Mouse (Mus musculus) CH12.LX (cell line): ENCODE results near the gene Atp8b3. TPM values are rescaled to one million over a fixed set of nuclear protein-coding genes. Genes with fewer than 3 reads are reported as not detected.

Source experiments
- DNase-seq: peaks from one replicate; pipeline ENCODE4 v3.0.0-alpha.2; 2013; ENCODE audit errors: extremely low read depth
- H3K27ac ChIP-seq: 2 replicates; pipeline ENCODE4 v1.5.1; 2012; ENCODE audit warnings: low read depth, mild to moderate bottlenecking, control low read depth, moderate library complexity; ENCODE audit not compliant: insufficient read depth
- H3K27me3 ChIP-seq: replicated peaks from 2 replicates; pipeline ENCODE3; 2012; ENCODE audit warnings: inconsistent platforms
- H3K36me3 ChIP-seq, 2 experiments: replicated peaks in 1 of 2; 2 replicates each; pipeline versions ENCODE3 to v1.6.1; 2012; ENCODE audit warnings: inconsistent platforms in 1 of 2, low read length in 1 of 2, mild to moderate bottlenecking in 1 of 2, mixed read lengths in 1 of 2, moderate library complexity in 1 of 2; ENCODE audit not compliant: control insufficient read depth in 1 of 2, insufficient read depth in 1 of 2
- H3K4me1 ChIP-seq, 2 experiments: 2 replicates each; pipeline ENCODE4 v1.6.1; 2012; ENCODE audit warnings: inconsistent platforms in 1 of 2, moderate library complexity in 1 of 2; ENCODE audit not compliant: insufficient read depth in 2 of 2, control insufficient read depth in 1 of 2
- H3K4me2 ChIP-seq: 2 replicates; pipeline ENCODE4 v1.6.1; 2012; ENCODE audit warnings: low read depth, mild to moderate bottlenecking, control low read depth; ENCODE audit not compliant: poor library complexity, insufficient read depth, severe bottlenecking
- H3K4me3 ChIP-seq, 3 experiments: fragments of 150-350 bp in 1 of 3; sonication (generic) in 1 of 3; replicated peaks in 1 of 3; 2 replicates each; pipeline versions ENCODE3 to v1.5.1; 2011 to 2012; ENCODE audit warnings: low read depth in 2 of 3, low read length in 2 of 3, mild to moderate bottlenecking in 2 of 3, moderate library complexity in 2 of 3, control low read depth in 1 of 3, improper control_type of control experiment in 1 of 3, inconsistent platforms in 1 of 3, mixed read lengths in 1 of 3; ENCODE audit not compliant: poor library complexity in 1 of 3
- H3K79me2 ChIP-seq: replicated peaks from 2 replicates; pipeline ENCODE4 v1.6.1; 2012; ENCODE audit warnings: mild to moderate bottlenecking, moderate library complexity; ENCODE audit not compliant: control insufficient read depth, poor library complexity, insufficient read depth, severe bottlenecking; ENCODE audit errors: extremely low read depth
- H3K9ac ChIP-seq: 2 replicates; pipeline ENCODE4 v1.6.1; 2012; ENCODE audit warnings: low read depth, mild to moderate bottlenecking, control low read depth, moderate library complexity; ENCODE audit not compliant: insufficient read depth
- H3K9me3 ChIP-seq: replicated peaks from 2 replicates; pipeline ENCODE3; 2012; ENCODE audit warnings: low read length, inconsistent platforms, mixed read lengths
- BHLHE40 ChIP-seq: IDR thresholded peaks from 2 replicates; pipeline ENCODE4 v1.6.1; 2011; ENCODE audit warnings: mild to moderate bottlenecking, low read depth, low read length, improper control_type of control experiment
- CTCF ChIP-seq, 2 experiments: IDR thresholded peaks in 1 of 2; conservative IDR thresholded peaks in 1 of 2; 2 replicates each; pipeline ENCODE4 v1.5.1; 2011 to 2012; ENCODE audit warnings: low read depth in 2 of 2, low read length in 2 of 2, improper control_type of control experiment in 1 of 2, inconsistent platforms in 1 of 2, mild to moderate bottlenecking in 1 of 2, moderate library complexity in 1 of 2
- E2F4 ChIP-seq: IDR thresholded peaks from 2 replicates; pipeline ENCODE4 v1.6.1; 2011; ENCODE audit warnings: low read depth, low read length, improper control_type of control experiment; ENCODE audit not compliant: insufficient replicate concordance
- ELF1 ChIP-seq: IDR thresholded peaks from 2 replicates; pipeline ENCODE4 v1.6.1; 2014; ENCODE audit warnings: low read depth, mild to moderate bottlenecking, inconsistent platforms, low read length, improper control_type of control experiment
- ETS1 ChIP-seq: conservative IDR thresholded peaks from 2 replicates; pipeline ENCODE4 v1.6.1; 2012; ENCODE audit warnings: low read depth, mild to moderate bottlenecking, inconsistent platforms, low read length, improper control_type of control experiment, moderate library complexity
- GABPA ChIP-seq: IDR thresholded peaks from 2 replicates; pipeline ENCODE4 v1.6.1; 2012; ENCODE audit warnings: low read depth, low read length, improper control_type of control experiment, inconsistent platforms; ENCODE audit not compliant: insufficient replicate concordance
- HCFC1 ChIP-seq: IDR thresholded peaks from 2 replicates; pipeline ENCODE4 v1.6.1; 2012; ENCODE audit warnings: low read depth, mild to moderate bottlenecking, inconsistent platforms, low read length, improper control_type of control experiment
- JUN ChIP-seq: IDR thresholded peaks from 2 replicates; pipeline ENCODE4 v1.6.1; 2011; ENCODE audit warnings: low read depth, mild to moderate bottlenecking, low read length, improper control_type of control experiment, moderate library complexity; ENCODE audit not compliant: insufficient read depth
- MAFK ChIP-seq: IDR thresholded peaks from 2 replicates; pipeline ENCODE4 v1.6.1; 2011; ENCODE audit warnings: low read length, improper control_type of control experiment; ENCODE audit not compliant: insufficient replicate concordance
- MEF2A ChIP-seq: IDR thresholded peaks from 2 replicates; pipeline ENCODE4 v1.6.1; 2014; ENCODE audit warnings: low read depth, mild to moderate bottlenecking, inconsistent platforms, low read length, improper control_type of control experiment, borderline replicate concordance
- MXI1 ChIP-seq: IDR thresholded peaks from 2 replicates; pipeline ENCODE4 v1.6.1; 2011; ENCODE audit warnings: mild to moderate bottlenecking, low read depth, low read length, improper control_type of control experiment
- MYC ChIP-seq: IDR thresholded peaks from 2 replicates; pipeline ENCODE4 v1.6.1; 2011; ENCODE audit warnings: low read depth, mild to moderate bottlenecking, improper control_type of control experiment, low read length
- NELFE ChIP-seq: IDR thresholded peaks from 2 replicates; pipeline ENCODE4 v1.6.1; 2011; ENCODE audit warnings: low read depth, low read length, improper control_type of control experiment
- PAX5 ChIP-seq: IDR thresholded peaks from 2 replicates; pipeline ENCODE4 v1.6.1; 2012; ENCODE audit warnings: low read length, inconsistent platforms, mixed read lengths
- POLR2A ChIP-seq: IDR thresholded peaks from 2 replicates; pipeline ENCODE4 v1.6.1; 2011; ENCODE audit warnings: low read depth, mild to moderate bottlenecking, improper control_type of control experiment, low read length
- POLR2AphosphoS2 ChIP-seq: IDR thresholded peaks from 2 replicates; pipeline ENCODE4 v1.6.1; 2011; ENCODE audit warnings: low read depth, low read length, improper control_type of control experiment
- RAD21 ChIP-seq: IDR thresholded peaks from 2 replicates; pipeline ENCODE4 v1.6.1; 2011; ENCODE audit warnings: low read depth, mild to moderate bottlenecking, low read length, improper control_type of control experiment, moderate library complexity
- SMC3 ChIP-seq: IDR thresholded peaks from 2 replicates; pipeline ENCODE4 v1.6.1; 2011; ENCODE audit warnings: low read depth, low read length, improper control_type of control experiment
- TCF12 ChIP-seq: IDR thresholded peaks from 2 replicates; pipeline ENCODE4 v1.6.1; 2014; ENCODE audit warnings: low read depth, mild to moderate bottlenecking, inconsistent platforms, low read length, improper control_type of control experiment
- USF1 ChIP-seq: IDR thresholded peaks from 2 replicates; pipeline ENCODE4 v1.6.1; 2014; ENCODE audit warnings: low read depth, mild to moderate bottlenecking, inconsistent platforms, low read length, improper control_type of control experiment
- ZKSCAN1 ChIP-seq: IDR thresholded peaks from 2 replicates; pipeline ENCODE4 v1.6.1; 2012; ENCODE audit warnings: low read depth, inconsistent platforms, low read length, improper control_type of control experiment, borderline replicate concordance
- ZNF384 ChIP-seq: IDR thresholded peaks from 2 replicates; pipeline ENCODE4 v1.6.1; 2012; ENCODE audit warnings: low read depth, low read length, improper control_type of control experiment, inconsistent platforms
- dilution Hi-C: fragments of 300-500 bp; cut with MboI; formaldehyde crosslinking; loops from 2 replicates; pipeline ENCODE4 v1.14.3; 2020; ENCODE audit warnings: low sequenced_read_pairs; ENCODE audit not compliant: extremely low pct_unique_long_range_greater_than_20kb, extremely low pct_ligation_motif_present
- in situ Hi-C: fragments of 300-500 bp; cut with MboI; formaldehyde crosslinking; loops from 3 replicates; pipeline ENCODE4 v1.14.3; 2019; ENCODE audit warnings: low sequenced_read_pairs, low pct_ligation_motif_present, low pct_unique_long_range_greater_than_20kb, mixed read lengths
- polyA plus RNA-seq: library from polyadenylated mRNA; unstranded; fragments of >175 nt; gene quantifications from 2 replicates; pipeline ENCODE4 v1.2.1, GENCODE M21; 2012; ENCODE audit warnings: low read depth; ENCODE audit not compliant: insufficient read length
- total RNA-seq, 2 experiments: library from RNA; depleted of rRNA; stranded (reverse); fragments of 300-350 nt in 1 of 2; fragments of >200 nt in 1 of 2; gene quantifications; 2 replicates each; pipeline ENCODE4 v1.2.3; 2012 to 2014

Gene Atp8b3
- total and polyA plus RNA-seq, 3 experiments: 0.08 to 0.27 (median 0.21) TPM

DNA sequence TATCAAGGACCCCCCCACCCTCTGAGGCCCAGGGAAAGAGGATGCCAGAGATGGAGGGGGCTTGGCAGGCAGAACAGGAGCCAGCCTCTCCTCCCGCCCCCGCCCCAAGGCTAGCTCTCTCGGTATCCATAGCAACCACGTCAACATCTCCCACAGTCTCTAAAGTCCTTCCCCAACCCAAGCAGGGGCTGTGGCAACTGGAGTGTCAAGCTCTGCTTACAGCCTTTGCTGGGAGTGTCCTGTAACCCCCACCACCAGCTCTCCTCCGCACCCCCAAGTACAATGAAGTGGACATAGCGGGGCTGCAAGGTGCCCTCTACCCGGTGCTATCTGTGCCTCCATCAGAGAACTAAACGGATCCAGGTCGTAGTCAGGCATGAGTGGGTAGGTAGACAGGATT lies 35.0 kb upstream of the Atp8b3 start:
- TF ChIP-seq HCFC1 (no peak), JUN (no peak), PAX5 (no peak), RAD21 (no peak), SMC3 (no peak)
- TF ChIP-seq, all 38 proteins: peak for 0
- H3K9me3 ChIP-seq: no peaks in the 10 kb centered on the region
- DNase-seq: peak; percentile 28
- H3K27me3 ChIP-seq: no peaks in the 10 kb centered on the region
- peaks cover 17 to 55% of the 10 kb centered on the region in 2 experiments for H3K4me1 ChIP-seq
- dilution Hi-C loops: no loop called here
- peaks cover 66% of the 10 kb centered on the region for H3K79me2 ChIP-seq
- no peak overlapping the region for H3K4me2 ChIP-seq
- H3K4me3 ChIP-seq: no peak overlapping the region
- no peak overlapping the region for H3K27ac ChIP-seq
- in situ Hi-C loops: no loop called here
- H3K9ac ChIP-seq: no peak overlapping the region
- H3K36me3 ChIP-seq: peaks cover 4 to 23% of the 10 kb centered on the region in 2 experiments

DNA sequence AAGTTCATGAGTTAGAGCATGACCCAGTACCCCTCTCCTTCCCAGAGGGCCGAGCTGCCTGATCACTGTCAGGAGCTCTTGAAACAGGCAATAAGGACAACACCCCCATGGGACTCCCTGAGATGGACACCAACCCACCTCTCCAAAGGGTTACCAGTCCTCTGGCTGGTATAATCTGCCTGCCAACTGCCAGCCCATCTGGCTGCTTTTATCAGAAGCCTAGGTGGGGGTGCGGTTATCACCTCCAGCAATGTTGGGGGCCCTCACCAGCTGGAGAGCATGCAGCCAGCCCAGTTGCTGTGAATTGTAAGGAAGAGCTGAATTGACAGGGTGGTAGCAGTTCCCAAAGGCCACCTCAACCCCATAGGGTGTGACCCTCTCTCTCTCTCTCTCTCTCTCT lies 33.6 kb upstream of the Atp8b3 start:
- in situ Hi-C loops (no loop called here), dilution Hi-C loops (no loop called here)
- TF ChIP-seq PAX5: no peak
- 0 out of 2 replicates have a peak, but pooled peaks have one; percentile 10 for TF ChIP-seq POLR2A
- no peak overlapping the region for H3K27ac ChIP-seq
- DNase-seq: no peak
- H3K9me3 ChIP-seq: no peaks in the 10 kb centered on the region
- peaks cover 17 to 52% of the 10 kb centered on the region in 2 experiments for H3K4me1 ChIP-seq
- no peaks in the 10 kb centered on the region for H3K27me3 ChIP-seq
- no peak overlapping the region for H3K4me2 ChIP-seq
- peaks cover 71% of the 10 kb centered on the region for H3K79me2 ChIP-seq
- no peak overlapping the region for H3K4me3 ChIP-seq
- no peak overlapping the region for H3K9ac ChIP-seq
- H3K36me3 ChIP-seq: peaks cover 16 to 37% of the 10 kb centered on the region in 2 experiments

DNA sequence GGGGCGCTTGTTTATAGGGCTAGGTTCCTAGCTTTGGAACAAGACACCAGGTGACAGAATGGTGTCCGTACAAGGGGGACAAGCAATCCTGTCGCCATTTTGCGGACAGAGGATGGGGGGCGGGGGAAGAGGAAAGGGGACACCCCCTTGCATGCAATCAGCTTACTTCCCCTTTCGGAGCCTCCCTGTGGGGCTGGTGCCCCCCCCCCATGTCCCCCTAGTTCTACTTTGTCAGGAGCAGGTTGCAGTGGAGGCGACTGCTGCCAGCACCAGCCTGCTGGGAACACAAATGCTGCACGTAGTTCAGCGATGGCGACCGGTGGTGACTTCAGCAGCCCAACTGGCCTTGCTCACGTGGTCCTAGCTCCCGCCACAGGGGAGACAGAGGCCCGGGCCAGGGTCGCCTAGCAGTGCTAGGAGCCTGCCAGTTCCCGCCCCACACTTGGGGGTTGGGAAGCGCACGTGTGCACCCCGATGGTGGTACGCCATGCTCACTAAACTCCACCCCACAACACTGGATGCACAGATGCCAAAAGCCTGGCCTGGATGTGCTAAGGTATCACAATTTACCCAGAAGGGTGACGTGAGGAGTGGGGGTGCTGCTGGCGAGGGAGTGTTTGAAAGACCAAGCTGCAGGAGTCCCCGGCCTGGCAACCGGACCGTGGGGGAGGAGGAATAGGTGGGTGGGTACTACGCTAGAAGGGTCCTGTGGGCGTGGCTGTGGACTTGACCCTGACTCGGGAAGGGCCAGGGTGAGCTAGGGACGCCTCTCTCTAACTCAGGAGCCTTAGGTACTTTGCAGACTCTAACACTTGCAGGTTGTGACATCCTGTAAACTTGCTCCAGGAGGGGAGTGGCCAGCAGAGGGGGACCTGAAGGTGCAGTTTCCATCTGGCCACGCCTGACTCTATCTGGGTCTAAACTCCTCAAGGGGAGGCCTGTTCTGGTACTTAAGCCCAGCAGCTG lies 32.2 kb upstream of the Atp8b3 start:
- dilution Hi-C loops: no loop called here
- peak; percentile 82 for DNase-seq
- Histone ChIP-seq H3K9me3 (no peaks in the 10 kb centered on the region), H3K79me2 (peaks cover 66% of the 10 kb centered on the region), H3K4me1 (peaks cover 19 to 63% of the 10 kb centered on the region in 2 experiments), H3K36me3 (peaks cover 16 to 46% of the 10 kb centered on the region in 2 experiments), H3K9ac (peak overlapping the region; percentile 94), H3K4me3 (peak overlapping the region; percentile 49 to 75 (median 60)), H3K27ac (peak overlapping the region; percentile 95), H3K4me2 (peak overlapping the region; percentile 89), H3K27me3 (no peaks in the 10 kb centered on the region)
- in situ Hi-C loops: no loop called here
- no peak; the same call in 1 of the 2 replicates for TF ChIP-seq POLR2AphosphoS2
- no peak for TF ChIP-seq ZKSCAN1
- TF ChIP-seq TCF12: peak; percentile 51
- peak; percentile 73 for TF ChIP-seq BHLHE40
- TF ChIP-seq POLR2A: peak; percentile 64; the same call in 1 of the 2 replicates
- TF ChIP-seq E2F4: no peak
- TF ChIP-seq MAFK: no peak
- peak; percentile 56 for TF ChIP-seq USF1
- peak; percentile 54; the same call in 1 of the 2 replicates for TF ChIP-seq MYC
- no peak for TF ChIP-seq ETS1
- no peak for TF ChIP-seq ELF1
- TF ChIP-seq NELFE: no peak; the same call in 1 of the 2 replicates
- TF ChIP-seq CTCF (conservative IDR thresholded peaks at IDR 0.05 in 1 of 2, IDR thresholded peaks at IDR 0.05 in 1 of 2; ENCODE audit: low read depth in 2 of 2, low read length in 2 of 2): no peak
- TF ChIP-seq GABPA: no peak
- TF ChIP-seq MEF2A: peak; percentile 29; the same call in 1 of the 2 replicates
- peak; percentile 34; the same call in 1 of the 2 replicates for TF ChIP-seq MXI1
- TF ChIP-seq ZNF384: no peak
- TF ChIP-seq JUN: no peak
- TF ChIP-seq HCFC1: peak; percentile 8; the same call in 1 of the 2 replicates
